Mouse (Mus musculus) forebrain, embryonic 14.5 days (tissue): Measurements from ENCODE around the gene 9330159F19Rik. TPM values are rescaled to one million over a fixed set of nuclear protein-coding genes. Genes with fewer than 3 reads are reported as not detected.

Experiments used
- ATAC-seq: fragments of 200-750 bp; cut with Nextera tagmentation; 2 replicates; pipeline ENCODE4 v1.8.0; 2017; ENCODE audit warnings: mild to moderate bottlenecking, moderate library complexity
- DNase-seq: peaks from one replicate; pipeline ENCODE4 v3.0.0-alpha.2; 2015; ENCODE audit warnings: low spot score
- H3K27ac ChIP-seq: fragments of 300-500 bp; sonication (generic); 2 replicates; pipeline ENCODE4 v1.5.1; 2014; ENCODE audit warnings: low read depth, mild to moderate bottlenecking, control low read depth, low read length, moderate library complexity
- H3K27me3 ChIP-seq: fragments of 300-500 bp; sonication (generic); replicated peaks from 2 replicates; pipeline ENCODE4 v1.6.1; 2014; ENCODE audit warnings: low read length, control low read depth, mixed read lengths; ENCODE audit not compliant: control insufficient read depth, insufficient read depth
- H3K36me3 ChIP-seq: fragments of 300-500 bp; sonication (generic); 2 replicates; pipeline ENCODE4 v1.6.1; 2014; ENCODE audit warnings: low read length, control low read depth; ENCODE audit not compliant: control insufficient read depth, insufficient read depth
- H3K4me1 ChIP-seq: fragments of 300-500 bp; sonication (generic); 2 replicates; pipeline ENCODE4 v1.6.1; 2014; ENCODE audit warnings: antibody characterized with exemption, low read length, control low read depth; ENCODE audit not compliant: control insufficient read depth, insufficient read depth
- H3K4me2 ChIP-seq: fragments of 300-500 bp; sonication (generic); 2 replicates; pipeline ENCODE4 v1.6.1; 2014; ENCODE audit warnings: mild to moderate bottlenecking, control low read depth, low read length
- H3K4me3 ChIP-seq: fragments of 300-500 bp; sonication (generic); 2 replicates; pipeline ENCODE4 v1.5.1; 2014; ENCODE audit warnings: low read depth, low read length, control low read depth
- H3K9ac ChIP-seq: fragments of 300-500 bp; sonication (generic); 2 replicates; pipeline ENCODE4 v1.6.1; 2014; ENCODE audit warnings: mild to moderate bottlenecking, low read length, control low read depth, moderate library complexity
- H3K9me3 ChIP-seq: fragments of 300-500 bp; sonication (generic); replicated peaks from 2 replicates; pipeline ENCODE4 v1.6.1; 2016; ENCODE audit warnings: low read length, control low read depth, mixed read lengths; ENCODE audit not compliant: control insufficient read depth
- WGBS: fragments of 180-500 bp; shearing (Covaris S2); extraction: QIAGEN DNeasy Blood & Tissue Kit; methylation state at CpG from one replicate; pipeline ENCODE4 v1.1.7; 2014; 5-methylcytosine and 5-hydroxymethylcytosine counted together
- polyA plus RNA-seq: library from polyadenylated mRNA; unstranded; fragments of >200 nt; fragmentation: Nextera tagmentation; extraction: Ambion mirVana; gene quantifications from 2 replicates; pipeline ENCODE4 v1.2.1, GENCODE M21; 2014

Gene 9330159F19Rik
- polyA plus RNA-seq, 1 experiment from 2014 or later, result 27.7 TPM

DNA sequence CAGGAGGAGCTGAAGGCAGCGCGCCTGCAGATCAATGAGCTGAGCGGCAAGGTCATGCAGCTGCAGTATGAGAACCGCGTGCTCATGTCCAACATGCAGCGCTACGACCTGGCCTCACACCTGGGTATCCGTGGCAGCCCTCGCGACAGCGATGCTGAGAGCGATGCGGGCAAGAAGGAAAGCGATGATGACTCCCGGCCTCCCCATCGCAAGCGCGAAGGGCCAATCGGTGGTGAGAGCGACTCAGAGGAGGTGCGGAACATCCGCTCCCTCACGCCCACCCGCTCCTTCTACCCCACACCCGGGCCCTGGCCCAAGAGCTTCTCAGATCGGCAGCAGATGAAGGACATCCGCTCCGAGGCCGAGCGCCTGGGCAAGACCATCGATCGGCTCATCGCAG lies 14.6 kb upstream of the 9330159F19Rik start:
- Histone ChIP-seq H3K36me3 (peaks cover 73% of the 10 kb centered on the region), H3K4me3 (no peak overlapping the region), H3K9me3 (peaks cover 4% of the 10 kb centered on the region; the same call in 1 of the 2 replicates), H3K9ac (no peak overlapping the region), H3K4me2 (no peak overlapping the region), H3K27me3 (no peaks in the 10 kb centered on the region), H3K4me1 (no peaks in the 10 kb centered on the region), H3K27ac (no peak overlapping the region)
- 98% methylated on average over 33 of the region's 33 CpGs for WGBS
- DNase-seq (no peak), ATAC-seq (no peak)

DNA sequence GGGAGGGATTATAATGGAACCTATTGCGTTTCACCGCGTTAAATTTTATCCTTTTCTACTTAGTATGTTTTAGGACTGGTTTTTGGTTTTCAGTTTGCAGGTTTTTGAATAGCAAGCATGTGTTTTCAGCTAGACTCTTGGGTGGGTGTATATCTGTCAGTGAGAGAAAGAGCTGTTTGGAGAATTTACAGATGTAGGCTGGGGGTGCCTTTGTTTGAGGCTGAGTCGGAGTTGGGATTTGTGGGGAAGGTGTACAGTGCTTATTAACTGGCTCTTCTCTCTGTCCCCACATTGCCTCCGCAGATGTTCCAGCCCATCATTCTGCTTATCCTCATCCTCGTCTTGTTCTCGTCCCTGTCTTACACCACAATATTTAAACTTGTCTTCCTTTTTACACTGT lies 12.8 kb upstream of the 9330159F19Rik start, which contains the start of gene Gm49353:
Gene Gm49353, plus strand, starts transcription at position 313 of the 400 bp plus-strand sequence.
- no peak within 1 kb of the TSS for H3K4me2 ChIP-seq
- peaks cover 4% of the 10 kb centered on the region; the same call in 1 of the 2 replicates for H3K9me3 ChIP-seq
- 95% methylated on average over 7 of the region's 7 CpGs for WGBS
- H3K27me3 ChIP-seq, result no peaks in the 10 kb centered on the region
- no peak within 1 kb of the TSS for H3K9ac ChIP-seq
- no peak within 1 kb of the TSS for H3K4me3 ChIP-seq
- no peak within 1 kb of the TSS for H3K27ac ChIP-seq
- H3K4me1 ChIP-seq, result no peaks in the 10 kb centered on the region
- no peak for DNase-seq
- peaks cover 76% of the 10 kb centered on the region for H3K36me3 ChIP-seq
- ATAC-seq, result no peak

DNA sequence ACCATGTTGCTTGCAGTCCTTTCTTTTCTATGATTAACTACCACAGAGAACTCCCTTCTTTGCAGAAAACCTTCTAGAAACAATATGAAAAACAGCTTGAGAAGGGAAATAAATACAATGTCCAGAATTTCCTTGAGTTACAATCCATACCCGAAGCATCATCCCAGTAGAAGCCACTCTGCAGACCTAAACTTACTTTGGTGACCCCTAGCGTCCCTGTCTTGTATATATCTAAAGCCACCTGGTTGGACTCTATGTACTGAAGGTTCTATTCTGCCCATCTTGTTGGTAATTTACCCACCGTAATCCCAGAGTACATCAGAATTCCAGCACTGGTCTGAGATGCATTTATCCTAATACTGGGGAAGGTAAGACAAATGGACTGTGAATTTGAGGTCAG lies 11.6 kb upstream of the 9330159F19Rik start:
- Histone ChIP-seq H3K4me1 (no peaks in the 10 kb centered on the region), H3K9ac (no peak overlapping the region), H3K36me3 (peaks cover 73% of the 10 kb centered on the region), H3K9me3 (peaks cover 4% of the 10 kb centered on the region; the same call in 1 of the 2 replicates), H3K27me3 (no peaks in the 10 kb centered on the region), H3K4me3 (no peak overlapping the region), H3K27ac (no peak overlapping the region), H3K4me2 (no peak overlapping the region)
- no peak for ATAC-seq
- DNase-seq, result no peak
- 81% methylated on average over 3 of the region's 3 CpGs for WGBS

DNA sequence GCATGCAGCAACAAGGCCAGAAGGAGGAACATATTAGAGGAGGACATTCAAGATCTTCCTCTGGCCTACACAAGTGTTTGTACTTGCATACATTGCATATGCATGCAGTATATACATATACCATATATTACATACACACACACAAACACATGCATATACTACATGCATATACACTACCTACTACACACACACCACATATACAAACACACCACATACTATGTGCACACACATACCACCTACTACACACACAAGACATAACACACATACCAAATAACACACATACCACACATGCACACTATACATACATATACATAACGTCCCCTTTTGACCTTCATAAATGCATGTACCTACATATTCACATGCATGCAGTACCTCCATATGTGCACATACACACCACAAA lies 10.8 kb upstream of the 9330159F19Rik start:
- Histone ChIP-seq H3K36me3 (peaks cover 70% of the 10 kb centered on the region), H3K9me3 (peaks cover 4% of the 10 kb centered on the region; the same call in 1 of the 2 replicates), H3K27ac (no peak overlapping the region), H3K27me3 (no peaks in the 10 kb centered on the region), H3K4me2 (no peak overlapping the region), H3K9ac (no peak overlapping the region), H3K4me1 (no peaks in the 10 kb centered on the region), H3K4me3 (no peak overlapping the region)
- WGBS, result 100% methylated on average over 1 of the region's 1 CpGs
- no peak for DNase-seq
- ATAC-seq, result no peak

DNA sequence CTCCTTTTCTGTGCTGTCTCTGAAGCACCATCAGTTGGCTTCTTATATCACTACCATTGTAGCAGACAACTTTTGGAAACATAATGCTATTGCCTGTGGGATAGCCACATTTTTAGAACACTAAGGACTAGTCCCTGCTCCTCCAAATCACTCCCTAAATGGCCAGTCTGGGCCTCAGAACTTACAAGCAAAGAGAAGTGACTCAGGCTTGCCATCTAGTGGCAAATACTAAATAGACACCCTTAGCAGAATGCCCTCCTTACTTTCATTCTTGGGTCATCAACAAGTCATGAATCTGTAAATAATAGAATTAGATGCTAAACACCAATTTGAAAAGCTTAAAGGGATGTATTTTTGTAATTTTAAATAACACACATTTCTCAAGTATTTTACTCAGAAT lies 4.7 kb upstream of the 9330159F19Rik start:
- DNase-seq (peak; percentile 71), ATAC-seq (peak; percentile 59)
- Histone ChIP-seq H3K27me3 (no peaks in the 10 kb centered on the region), H3K9me3 (no peaks in the 10 kb centered on the region), H3K27ac (no peak overlapping the region), H3K9ac (no peak overlapping the region), H3K4me2 (no peak overlapping the region), H3K4me3 (no peak overlapping the region), H3K4me1 (no peaks in the 10 kb centered on the region), H3K36me3 (peaks cover 30% of the 10 kb centered on the region)

DNA sequence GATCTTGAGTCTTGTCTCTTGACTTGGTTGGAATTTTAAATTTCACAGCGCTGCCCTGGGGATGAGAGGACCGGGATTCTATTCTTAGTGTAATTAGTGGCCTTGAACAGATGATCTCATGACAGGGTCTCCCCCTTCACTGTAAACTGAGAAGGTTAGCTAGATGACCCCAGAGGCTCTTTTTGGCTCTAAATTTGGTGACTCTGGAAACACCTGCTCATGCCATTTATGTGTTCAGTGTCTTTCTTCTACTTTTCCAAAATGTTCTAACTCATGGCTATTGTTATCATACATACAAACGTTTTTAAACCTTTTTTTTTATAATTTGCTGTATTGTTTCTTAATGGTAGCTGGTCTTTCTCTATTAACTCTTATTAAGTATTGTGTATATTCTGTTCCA lies 2.7 kb upstream of the 9330159F19Rik start:
- ATAC-seq (no peak), DNase-seq (no peak)
- Histone ChIP-seq H3K27ac (no peak overlapping the region), H3K27me3 (no peaks in the 10 kb centered on the region), H3K9ac (no peak overlapping the region), H3K9me3 (no peaks in the 10 kb centered on the region), H3K4me1 (peaks cover 4% of the 10 kb centered on the region; the same call in 1 of the 2 replicates), H3K36me3 (peaks cover 30% of the 10 kb centered on the region), H3K4me2 (no peak overlapping the region), H3K4me3 (no peak overlapping the region)
- 51% methylated on average over 3 of the region's 3 CpGs for WGBS

DNA sequence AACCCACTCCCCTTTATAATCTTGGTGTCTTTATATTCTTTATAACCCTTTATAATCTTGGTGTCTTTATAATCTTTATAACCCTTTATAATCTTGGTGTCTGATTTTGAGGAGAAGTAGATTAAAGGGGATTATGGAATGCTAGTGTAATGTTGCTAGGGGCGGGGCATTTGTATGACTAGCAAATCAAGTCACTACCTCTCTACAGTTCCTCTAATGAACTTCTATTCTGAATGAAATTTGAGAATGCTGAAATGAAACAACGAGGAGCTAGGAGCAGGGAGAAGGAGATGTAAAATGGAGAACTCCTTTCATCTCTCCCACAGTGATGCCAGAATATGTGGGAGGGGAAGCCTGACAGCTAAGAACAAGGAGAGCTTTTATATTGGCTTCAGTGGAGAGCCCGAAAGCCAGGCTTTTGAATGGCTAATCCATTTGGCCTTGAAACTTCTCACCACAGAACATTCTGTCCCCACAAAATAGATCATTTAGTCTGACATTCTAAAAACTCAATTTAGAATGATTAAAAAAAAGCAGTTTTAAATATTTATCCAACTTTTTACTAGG lies 2.2 kb downstream of the 9330159F19Rik start:
- no peak overlapping the region for H3K4me3 ChIP-seq
- H3K4me2 ChIP-seq, result no peak overlapping the region
- H3K27me3 ChIP-seq, result no peaks in the 10 kb centered on the region
- H3K27ac ChIP-seq, result no peak overlapping the region
- H3K4me1 ChIP-seq, result peaks cover 18% of the 10 kb centered on the region
- DNase-seq (peak; percentile 55), ATAC-seq (0 out of 2 replicates have a peak, but pooled peaks have one; percentile 11)
- 0 out of 2 replicates have a peak, but pooled peaks cover 13% of the 10 kb centered on the region for H3K36me3 ChIP-seq
- WGBS, result 6% methylated on average over 3 of the region's 3 CpGs
- no peaks in the 10 kb centered on the region for H3K9me3 ChIP-seq
- no peak overlapping the region for H3K9ac ChIP-seq

DNA sequence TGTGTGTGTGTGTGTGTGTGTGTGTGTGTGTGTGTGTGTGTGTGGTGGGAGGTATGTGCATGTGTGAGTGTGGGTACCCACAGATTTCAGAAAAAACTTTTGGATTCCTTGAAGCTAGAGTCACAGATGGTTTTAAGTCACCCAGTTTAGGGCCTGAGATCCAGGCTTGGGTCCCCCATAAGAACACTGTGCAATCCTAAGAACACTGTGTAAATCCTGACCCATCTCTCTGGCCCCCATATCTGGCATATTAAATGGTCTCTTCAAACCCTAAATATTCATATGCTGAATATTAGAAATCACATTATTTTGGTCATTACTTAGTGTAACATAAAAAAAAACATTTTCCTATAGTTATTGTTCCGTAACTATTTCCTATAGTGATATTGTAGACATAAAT lies 5.6 kb downstream of the 9330159F19Rik start:
- ATAC-seq (peak; percentile 22), DNase-seq (no peak)
- WGBS, result 92% methylated on average over 1 of the region's 1 CpGs
- peaks cover 20% of the 10 kb centered on the region for H3K36me3 ChIP-seq
- no peak overlapping the region for H3K27ac ChIP-seq
- no peaks in the 10 kb centered on the region for H3K27me3 ChIP-seq
- no peak overlapping the region for H3K9ac ChIP-seq
- no peak overlapping the region for H3K4me2 ChIP-seq
- H3K4me3 ChIP-seq, result no peak overlapping the region
- H3K4me1 ChIP-seq, result peaks cover 18% of the 10 kb centered on the region
- H3K9me3 ChIP-seq, result no peaks in the 10 kb centered on the region

DNA sequence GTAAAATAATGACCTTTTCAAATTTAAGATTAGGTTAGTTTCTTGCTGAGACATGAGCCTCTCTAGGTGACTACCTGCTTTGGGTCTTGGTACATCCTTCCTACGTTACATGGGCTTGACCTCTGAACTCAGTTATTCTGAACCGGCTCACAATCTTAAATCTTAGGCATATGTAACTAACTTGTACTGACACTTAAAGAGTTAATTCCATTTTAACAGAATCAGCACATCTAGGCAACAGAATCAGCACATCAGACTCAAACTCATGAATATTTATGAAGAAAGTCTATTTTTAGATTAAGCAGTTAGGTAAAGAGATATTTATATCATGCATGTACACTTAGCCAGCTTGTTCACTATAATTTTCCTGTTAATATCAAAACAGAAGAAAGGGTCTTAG lies 6.0 kb downstream of the 9330159F19Rik start:
- Histone ChIP-seq H3K4me3 (no peak overlapping the region), H3K9ac (no peak overlapping the region), H3K4me1 (peaks cover 18% of the 10 kb centered on the region), H3K27ac (no peak overlapping the region), H3K36me3 (peaks cover 23% of the 10 kb centered on the region), H3K27me3 (no peaks in the 10 kb centered on the region), H3K9me3 (no peaks in the 10 kb centered on the region), H3K4me2 (no peak overlapping the region)
- peak; percentile 81 for DNase-seq
- ATAC-seq, result peak; percentile 66
- 48% methylated on average over 2 of the region's 2 CpGs for WGBS
